Mouse (Mus musculus) kidney, embryonic 16.5 days (tissue): ENCODE measurements around the gene Adgrl3. TPM values are rescaled to one million over a fixed set of nuclear protein-coding genes. Genes with fewer than 3 reads are reported as not detected.
"Not testable (repeated sequence)": the region's sequence is repeated elsewhere in the genome, so short reads cannot be mapped to it uniquely, and the experiment has no call there.

Source experiments
- ATAC-seq: fragments of 200-750 bp; cut with Nextera tagmentation; 2 replicates; pipeline ENCODE4 v1.8.0; 2017; ENCODE audit warnings: moderate TSS enrichment; ENCODE audit not compliant: low FRiP score, low TSS enrichment
- H3K27ac ChIP-seq: fragments of 300-500 bp; sonication (generic); 2 replicates; pipeline ENCODE4 v1.5.1; 2014; ENCODE audit warnings: low read length
- H3K27me3 ChIP-seq: fragments of 300-500 bp; sonication (generic); 2 replicates; pipeline ENCODE4 v1.6.1; 2014; ENCODE audit warnings: low read length, control low read depth, mixed read lengths; ENCODE audit not compliant: insufficient read depth
- H3K36me3 ChIP-seq: fragments of 300-500 bp; sonication (generic); 2 replicates; pipeline ENCODE4 v1.6.1; 2014; ENCODE audit warnings: low read length, control low read depth, mixed read lengths; ENCODE audit not compliant: insufficient read depth
- H3K4me1 ChIP-seq: fragments of 300-500 bp; sonication (generic); 2 replicates; pipeline ENCODE4 v1.6.1; 2014; ENCODE audit warnings: low read length, control low read depth, mixed read lengths; ENCODE audit not compliant: insufficient read depth
- H3K4me2 ChIP-seq: fragments of 300-500 bp; sonication (generic); replicated peaks from 2 replicates; pipeline ENCODE4 v1.6.1; 2014; ENCODE audit warnings: low read depth, low read length
- H3K4me3 ChIP-seq: fragments of 300-500 bp; sonication (generic); 2 replicates; pipeline ENCODE4 v1.5.1; 2014; ENCODE audit warnings: mild to moderate bottlenecking, low read length
- H3K9ac ChIP-seq: fragments of 300-500 bp; sonication (generic); replicated peaks from 2 replicates; pipeline ENCODE4 v1.6.1; 2014; ENCODE audit warnings: low read length
- H3K9me3 ChIP-seq: fragments of 300-500 bp; sonication (generic); 2 replicates; pipeline ENCODE4 v1.6.1; 2016; ENCODE audit warnings: low read length, control low read depth
- WGBS: fragments of 180-500 bp; shearing (Covaris S2); extraction: QIAGEN DNeasy Blood & Tissue Kit; methylation state at CpG from one replicate; pipeline ENCODE4 v1.1.7; 2014; 5-methylcytosine and 5-hydroxymethylcytosine counted together
- polyA plus RNA-seq: library from polyadenylated mRNA; unstranded; fragments of >200 nt; fragmentation: Nextera tagmentation; extraction: Ambion mirVana; gene quantifications from 2 replicates; pipeline ENCODE4 v1.2.1, GENCODE M21; 2015

The Adgrl3 gene
- polyA plus RNA-seq, 1 experiment from 2014 or later, result 12.7 TPM

- H3K9me3 ChIP-seq, result no peaks in the 10 kb centered on the region
- 89% methylated on average over 3 of the region's 3 CpGs for whole genome bisulfite sequencing
- no peak overlapping the region for H3K4me2 ChIP-seq
- no peak overlapping the region for H3K27ac ChIP-seq
- no peak overlapping the region for H3K9ac ChIP-seq
- no peaks in the 10 kb centered on the region for H3K36me3 ChIP-seq
- no peaks in the 10 kb centered on the region for H3K4me1 ChIP-seq
- ATAC-seq, result no peak
- H3K4me3 ChIP-seq, result no peak overlapping the region
- H3K27me3 ChIP-seq, result no peaks in the 10 kb centered on the region
Measured at GRCm38 (mm10) chr5:81501076-81501475, 481.1 kb downstream of the Adgrl3 start.

DNA sequence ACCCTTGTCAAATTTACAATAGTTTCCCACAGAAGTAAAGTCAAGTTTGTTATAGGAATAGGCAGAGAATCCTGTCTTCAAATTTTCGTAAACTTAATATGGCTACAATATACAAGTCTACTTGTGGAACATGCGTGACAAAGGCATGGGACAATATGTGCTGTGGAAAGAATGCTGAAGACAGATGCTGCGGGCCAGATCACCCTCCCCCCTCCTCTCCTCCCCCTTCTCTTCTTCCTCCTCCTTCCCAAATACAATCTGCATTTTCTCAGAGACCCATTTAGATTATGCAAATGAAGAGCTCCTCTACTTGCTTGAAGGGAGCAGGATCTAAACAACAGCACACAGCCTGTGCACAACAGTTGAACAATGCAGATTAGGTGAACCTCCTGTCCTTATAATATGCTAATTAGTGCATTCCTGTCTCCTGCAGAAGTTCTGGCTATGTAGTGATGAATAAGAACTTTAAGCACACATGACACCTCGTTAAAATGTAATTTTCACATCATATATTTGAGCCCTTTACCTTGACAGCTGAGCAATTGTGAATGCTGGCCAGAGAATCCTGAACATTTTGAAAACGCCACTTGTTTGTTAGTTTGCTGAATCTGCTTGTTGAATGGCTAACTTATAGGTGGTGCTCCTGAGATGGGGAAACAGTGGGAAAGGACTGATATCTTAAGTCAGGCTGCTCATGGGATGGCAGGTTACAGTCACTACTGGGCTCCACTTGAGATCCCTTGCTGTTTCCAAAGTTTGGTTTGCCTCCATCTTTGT, 499.0 kb downstream of the Adgrl3 start:
- peak overlapping the region; percentile 41; the same call in 1 of the 2 replicates for H3K27ac ChIP-seq
- H3K9ac ChIP-seq, result no peak overlapping the region
- no peaks in the 10 kb centered on the region for H3K9me3 ChIP-seq
- no peaks in the 10 kb centered on the region for H3K36me3 ChIP-seq
- ATAC-seq, result 0 out of 2 replicates have a peak, but pooled peaks have one; percentile 35
- H3K4me3 ChIP-seq, result no peak overlapping the region
- 0 out of 2 replicates have a peak, but pooled peaks cover 3% of the 10 kb centered on the region for H3K4me1 ChIP-seq
- no peaks in the 10 kb centered on the region for H3K27me3 ChIP-seq
- no peak overlapping the region for H3K4me2 ChIP-seq
- WGBS, result 60% methylated on average over 5 of the region's 5 CpGs

DNA sequence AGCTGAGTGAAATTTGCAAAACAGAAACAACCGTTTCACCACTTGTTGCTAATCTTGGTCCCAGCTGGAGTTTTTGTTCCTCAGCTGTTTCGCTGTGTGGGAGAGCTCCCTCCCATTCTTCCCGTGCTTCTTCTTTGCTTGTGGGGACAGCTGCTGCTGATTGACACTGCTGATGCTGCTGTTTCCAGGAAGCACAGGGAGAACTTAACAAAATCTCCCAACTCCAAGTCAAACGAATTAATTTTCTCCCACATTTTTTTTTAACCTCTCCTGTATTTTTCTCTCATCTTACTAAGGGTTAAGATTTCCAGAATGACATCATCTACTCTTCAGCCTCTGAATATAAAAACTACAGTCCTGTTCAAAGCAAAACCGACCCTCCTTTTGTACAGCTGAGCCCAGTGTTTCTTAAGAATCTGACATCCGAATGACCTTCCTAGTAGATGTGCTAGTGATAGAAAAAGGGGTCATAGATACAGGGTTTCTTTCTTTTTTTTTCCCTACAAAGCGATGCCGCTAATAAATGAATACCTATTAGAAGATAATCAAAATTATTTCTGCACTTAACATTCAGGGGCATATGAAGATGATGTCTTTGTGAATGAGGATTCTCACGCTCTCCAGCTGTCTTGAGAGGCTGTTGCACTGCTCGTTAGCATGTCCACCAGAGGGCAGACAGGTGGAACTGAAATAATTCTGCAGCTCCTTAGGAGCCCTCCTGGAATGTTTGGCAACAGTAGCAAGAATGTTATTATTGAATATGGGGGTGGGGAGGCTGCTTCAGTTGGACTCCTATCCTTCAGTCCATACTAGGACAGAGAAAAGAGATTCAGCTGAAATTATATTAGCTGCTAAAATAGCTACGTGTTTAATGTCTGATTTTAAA, 499.8 kb downstream of the Adgrl3 start:
- H3K4me2 ChIP-seq, result no peak overlapping the region
- ATAC-seq, result peak; percentile 87
- no peak overlapping the region for H3K4me3 ChIP-seq
- H3K27me3 ChIP-seq, result no peaks in the 10 kb centered on the region
- H3K9ac ChIP-seq, result no peak overlapping the region
- no peaks in the 10 kb centered on the region for H3K9me3 ChIP-seq
- H3K27ac ChIP-seq, result no peak overlapping the region; the same call in 1 of the 2 replicates
- H3K4me1 ChIP-seq, result 0 out of 2 replicates have a peak, but pooled peaks cover 3% of the 10 kb centered on the region
- no peaks in the 10 kb centered on the region for H3K36me3 ChIP-seq
- 30% methylated on average over 11 of the region's 11 CpGs for WGBS

DNA sequence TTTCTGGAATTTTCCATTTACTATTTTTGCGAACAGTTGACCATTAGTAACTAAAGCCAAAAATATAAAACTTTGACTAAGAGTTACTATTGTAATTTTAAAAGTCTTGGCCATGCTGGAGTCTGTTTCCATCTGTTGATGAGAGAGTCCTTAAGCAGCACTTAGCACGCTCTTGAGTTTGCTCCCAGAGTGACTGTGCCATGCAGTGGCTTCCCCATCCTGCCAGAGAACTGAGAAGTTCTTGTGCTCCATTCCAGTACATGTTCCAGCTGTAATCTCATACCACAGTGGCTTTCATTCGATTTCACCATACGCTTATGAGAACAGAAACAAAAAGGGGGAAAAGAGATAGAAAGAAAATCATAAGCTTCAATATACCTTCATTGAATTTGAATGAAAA, 502.8 kb downstream of the Adgrl3 start:
- H3K4me3 ChIP-seq, result no peak overlapping the region
- H3K9me3 ChIP-seq, result no peaks in the 10 kb centered on the region
- H3K27ac ChIP-seq, result no peak overlapping the region
- 0 out of 2 replicates have a peak, but pooled peaks cover 3% of the 10 kb centered on the region for H3K4me1 ChIP-seq
- no peak for ATAC-seq
- H3K4me2 ChIP-seq, result no peak overlapping the region
- H3K36me3 ChIP-seq, result no peaks in the 10 kb centered on the region
- no peaks in the 10 kb centered on the region for H3K27me3 ChIP-seq
- H3K9ac ChIP-seq, result no peak overlapping the region
- WGBS, result 90% methylated on average over 4 of the region's 4 CpGs

- no peak overlapping the region for H3K9ac ChIP-seq
- WGBS, result 91% methylated on average over 12 of the region's 12 CpGs
- H3K9me3 ChIP-seq, result no peaks in the 10 kb centered on the region
- no peaks in the 10 kb centered on the region for H3K36me3 ChIP-seq
- no peak overlapping the region for H3K4me2 ChIP-seq
- H3K27ac ChIP-seq, result no peak overlapping the region
- H3K4me1 ChIP-seq, result no peaks in the 10 kb centered on the region
- H3K4me3 ChIP-seq, result no peak overlapping the region
- ATAC-seq, result no peak
- no peaks in the 10 kb centered on the region for H3K27me3 ChIP-seq
Measured at GRCm38 (mm10) chr5:81524532-81524961, 504.6 kb downstream of the Adgrl3 start.

DNA sequence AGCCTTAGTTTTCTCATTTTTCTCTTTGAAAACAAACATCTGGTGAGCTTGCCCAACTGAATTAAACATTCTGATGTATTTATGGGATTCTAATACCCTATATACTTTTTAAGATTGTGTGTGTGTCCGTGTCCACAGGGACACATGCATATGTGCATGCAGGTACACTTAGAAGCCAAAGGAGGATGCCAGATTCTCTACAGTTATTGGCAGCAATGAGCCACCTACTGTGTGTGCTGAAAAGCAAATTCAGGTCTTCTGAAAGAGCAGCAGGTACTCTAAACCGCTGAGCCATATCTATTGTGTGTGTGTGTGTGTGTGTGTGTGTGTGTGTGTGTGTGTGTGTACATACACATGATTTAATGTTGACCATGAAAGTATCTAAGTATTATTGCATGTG, 505.4 kb downstream of the Adgrl3 start:
- no peak overlapping the region for H3K27ac ChIP-seq
- no peaks in the 10 kb centered on the region for H3K36me3 ChIP-seq
- H3K4me2 ChIP-seq, result no peak overlapping the region
- H3K4me1 ChIP-seq, result no peaks in the 10 kb centered on the region
- H3K9me3 ChIP-seq, result no peaks in the 10 kb centered on the region
- ATAC-seq, result no peak
- no peak overlapping the region for H3K9ac ChIP-seq
- 85% methylated on average over 2 of the region's 2 CpGs for WGBS
- no peak overlapping the region for H3K4me3 ChIP-seq
- no peaks in the 10 kb centered on the region for H3K27me3 ChIP-seq

GRCm38 (mm10) chr5:81531639-81532038, 511.7 kb downstream of the Adgrl3 start:
- H3K9ac ChIP-seq, result no peak overlapping the region
- no peaks in the 10 kb centered on the region for H3K27me3 ChIP-seq
- H3K9me3 ChIP-seq, result no peaks in the 10 kb centered on the region
- 83% methylated on average over 4 of the region's 4 CpGs for WGBS
- H3K4me1 ChIP-seq, result no peaks in the 10 kb centered on the region
- H3K4me3 ChIP-seq, result no peak overlapping the region
- ATAC-seq, result no peak
- H3K4me2 ChIP-seq, result no peak overlapping the region
- no peaks in the 10 kb centered on the region for H3K36me3 ChIP-seq
- H3K27ac ChIP-seq, result no peak overlapping the region

- no peak overlapping the region for H3K4me2 ChIP-seq
- H3K9ac ChIP-seq, result no peak overlapping the region
- no peaks in the 10 kb centered on the region for H3K9me3 ChIP-seq
- no peak overlapping the region for H3K27ac ChIP-seq
- H3K4me1 ChIP-seq, result no peaks in the 10 kb centered on the region
- no peaks in the 10 kb centered on the region for H3K36me3 ChIP-seq
- ATAC-seq, result no peak
- H3K4me3 ChIP-seq, result no peak overlapping the region
- H3K27me3 ChIP-seq, result no peaks in the 10 kb centered on the region
Measured at GRCm38 (mm10) chr5:81550211-81550610, 530.3 kb downstream of the Adgrl3 start.

GRCm38 (mm10) chr5:81555149-81555548, 535.2 kb downstream of the Adgrl3 start:
- not testable (repeated sequence) for H3K9me3 ChIP-seq, H3K4me2 ChIP-seq, H3K4me3 ChIP-seq, H3K4me1 ChIP-seq, H3K27me3 ChIP-seq, H3K27ac ChIP-seq, H3K36me3 ChIP-seq, ATAC-seq, H3K9ac ChIP-seq
- WGBS, result 82% methylated on average over 2 of the region's 2 CpGs

GRCm38 (mm10) chr5:81556008-81556407, 536.1 kb downstream of the Adgrl3 start:
- Histone ChIP-seq H3K4me1 (no peaks in the 10 kb centered on the region), H3K27ac (no peak overlapping the region), H3K27me3 (no peaks in the 10 kb centered on the region), H3K9ac (no peak overlapping the region), H3K9me3 (no peaks in the 10 kb centered on the region), H3K4me2 (no peak overlapping the region), H3K4me3 (no peak overlapping the region), H3K36me3 (no peaks in the 10 kb centered on the region)
- 80% methylated on average over 8 of the region's 8 CpGs for WGBS
- no peak for ATAC-seq
